In genomic region chr3:132096296-132096695, GRCm38 (mm10) we compare ENCODE assay signal across 21 mouse cellular contexts. TPM values are rescaled to one million over a fixed set of nuclear protein-coding genes. Genes with fewer than 3 reads are reported as not detected.
A peak's percentile ranks its signal among the peaks of the same experiment; 100 is the strongest.
DNase-seq lines count a peak whose midpoint lies in the region; ATAC-seq lines count a peak whose summit lies in the region.
"Had no signal": no experiment of that assay in that cellular context is flagged by ENCODE, and none has a peak within 500 bp of the region (broad histone marks: within the 10 kb centered on the region; RNA-seq: fewer than 3 reads in every experiment).

No protein-coding gene starts in this region.

- H3K4me3 ChIP-seq in intestine, embryonic 16.5 days (ENCODE audit: low read length), result no peak overlapping the region
- H3K4me3 ChIP-seq: erythroblast, embryonic 14.5 days; heart, embryonic 10.5 days; lung, embryonic 15.5 days; midbrain, embryonic 12.5 days had no signal

- ATAC-seq in intestine, embryonic 16.5 days, result no peak
- ATAC-seq: forebrain, postnatal 0 days; hindbrain, embryonic 16.5 days had no signal

- peak; percentile 44 to 61 for DNase-seq in cerebellum, postnatal 10 days
- no peak for DNase-seq in cerebellum, adult 9-10 months
- DNase-seq in heart, postnatal 4 days, result peak; percentile 10
- DNase-seq in heart, adult 8-10 months (ENCODE audit: low spot score), result no peak
- DNase-seq in lung, postnatal 10 days, result peak; percentile 15
- DNase-seq in lung, adult 18-20 months, result no peak
- peak; percentile 33 to 69 for DNase-seq in kidney, postnatal 25 days
- DNase-seq: adrenal gland, adult 8-10 months; cerebellum, adult 11-12 months; forebrain, postnatal 0 days; heart, postnatal 36 days; thymus, postnatal 25 days had no signal

- no peaks in the 10 kb centered on the region for H3K36me3 ChIP-seq in intestine, embryonic 16.5 days (ENCODE audit: control insufficient read depth, insufficient read depth, low read length)
- H3K36me3 ChIP-seq: heart, embryonic 10.5 days; lung, embryonic 15.5 days; midbrain, embryonic 12.5 days had no signal

- H3K9ac ChIP-seq in intestine, embryonic 16.5 days (ENCODE audit: low read depth, low read length), result no peak overlapping the region
- H3K9ac ChIP-seq: forebrain, postnatal 0 days; lung, embryonic 15.5 days; midbrain, embryonic 12.5 days had no signal

- no peak overlapping the region for H3K4me2 ChIP-seq in intestine, embryonic 16.5 days (ENCODE audit: low read depth, low read length)
- H3K4me2 ChIP-seq: liver, embryonic 11.5 days; lung, embryonic 15.5 days; midbrain, embryonic 12.5 days had no signal

- H3K4me1 ChIP-seq in intestine, embryonic 16.5 days (ENCODE audit: control insufficient read depth, insufficient read depth, low read length), result no peaks in the 10 kb centered on the region
- H3K4me1 ChIP-seq: heart, embryonic 10.5 days; lung, embryonic 15.5 days; midbrain, embryonic 12.5 days had no signal

- no peak overlapping the region for H3K27ac ChIP-seq in intestine, embryonic 16.5 days (ENCODE audit: low read length)
- H3K27ac ChIP-seq: heart, embryonic 10.5 days; lung, embryonic 15.5 days; midbrain, embryonic 12.5 days had no signal

- WGBS in intestine, embryonic 16.5 days, result 76% methylated on average over 6 of the region's 6 CpGs

- H3K9me3 ChIP-seq in intestine, embryonic 16.5 days (ENCODE audit: control insufficient read depth, low read length), result no peaks in the 10 kb centered on the region
- H3K9me3 ChIP-seq: heart, embryonic 10.5 days; lung, embryonic 15.5 days; midbrain, embryonic 12.5 days had no signal

- H3K27me3 ChIP-seq in intestine, embryonic 16.5 days (replicated peaks; ENCODE audit: control insufficient read depth, insufficient read depth, low read length), result no peaks in the 10 kb centered on the region
- H3K27me3 ChIP-seq: lung, embryonic 15.5 days; midbrain, embryonic 12.5 days had no signal

RNA-seq across cellular contexts. Expression of gene Dkk2, which starts 11.2 kb away (rescaled TPM):
- total RNA-seq in heart, postnatal 4 days (2021), result under 1 TPM; 0.45 to 0.81 TPM
- total RNA-seq in heart, adult 8-10 months (2022), result under 1 TPM in 3 of 4 experiments, not detected in 1; 0.09 to 0.16 (median 0.14) TPM
- 7.9 and 8.4 TPM in 2 replicates for polyA plus RNA-seq in intestine, embryonic 16.5 days (2015; fragmentation: Nextera tagmentation; extraction: Ambion mirVana)
- total RNA-seq: common myeloid progenitor, adult 5-6 weeks; megakaryocyte progenitor cell, adult 5-6 weeks had no signal
- polyA plus RNA-seq: erythroblast, embryonic 14.5 days had no signal

Comparison
In these comparisons a context has a peak if more than half of its experiments do, and no peak if none do; other contexts are left out.
1. DNase-seq: peak in cerebellum, postnatal 10 days (2 of 2), heart, postnatal 4 days (single experiment), lung, postnatal 10 days (single experiment) and kidney, postnatal 25 days (2 of 2); none in cerebellum, adult 9-10 months (single experiment), heart, adult 8-10 months (single experiment) and lung, adult 18-20 months (0 of 2).